Mouse (Mus musculus) G1E (cell line): ENCODE results near the gene Ddr1.

ENCODE experiments used
- CTCF ChIP-seq: IDR thresholded peaks from 2 replicates; pipeline ENCODE4 v1.5.1; 2012; ENCODE audit warnings: low read depth, low read length, inconsistent platforms, mixed read lengths
- GATA1 ChIP-seq: IDR thresholded peaks from 2 replicates; pipeline ENCODE4 v1.6.1; 2012; ENCODE audit warnings: borderline replicate concordance, low read length, inconsistent platforms, mixed read lengths
- POLR2AphosphoS5 ChIP-seq: IDR thresholded peaks from 2 replicates; pipeline ENCODE4 v1.6.1; 2012; ENCODE audit warnings: low read depth, low read length, inconsistent platforms; ENCODE audit not compliant: insufficient replicate concordance
- TAL1 ChIP-seq: conservative IDR thresholded peaks from 2 replicates; pipeline ENCODE4 v1.6.1; 2012; ENCODE audit warnings: low read depth, low read length, inconsistent platforms, mixed read lengths

- TF ChIP-seq TAL1 (no peak), CTCF (no peak), GATA1 (no peak), POLR2AphosphoS5 (no peak)
These were observed 1.8 kb downstream of the Ddr1 start for GRCm38 (mm10) chr17:35702605-35703004.
